In genomic region chr3:121163271-121163819, GRCm38 (mm10) we compare ENCODE assay signal across 10 mouse cellular contexts. TPM values are rescaled to one million over a fixed set of nuclear protein-coding genes. Genes with fewer than 3 reads are reported as not detected.
DNase-seq lines count a peak whose midpoint lies in the region; ATAC-seq and TF ChIP-seq lines count a peak whose summit lies in the region.
"Had no signal": no experiment of that assay in that cellular context is flagged by ENCODE, and none has a peak within 500 bp of the region (broad histone marks: within the 10 kb centered on the region; RNA-seq: fewer than 3 reads in every experiment).

No protein-coding gene starts in this region.

- ATAC-seq in intestine, embryonic 14.5 days (replicated peaks; ENCODE audit: low FRiP score, low TSS enrichment, low read depth) = no peak
- no peak for ATAC-seq in intestine, embryonic 16.5 days
- ATAC-seq in common myeloid progenitor, adult 5-6 weeks (replicated peaks; ENCODE audit: low read depth, poor library complexity, severe bottlenecking) = peak; percentile 83
- no peak for ATAC-seq in limb, embryonic 14.5 days (ENCODE audit: low FRiP score, low read depth)
- peak; percentile 35; the same call in 1 of the 2 replicates for ATAC-seq in neural tube, embryonic 11.5 days (ENCODE audit: insufficient read depth, low FRiP score, low TSS enrichment)

- 47% methylated on average over 7 of the region's 7 CpGs for WGBS in intestine, embryonic 14.5 days
- 47% methylated on average over 7 of the region's 7 CpGs for WGBS in intestine, embryonic 16.5 days
- 41% methylated on average over 7 of the region's 7 CpGs for WGBS in limb, embryonic 14.5 days
- 54% methylated on average over 7 of the region's 7 CpGs for WGBS in neural tube, embryonic 11.5 days

- H3K9me3 ChIP-seq in intestine, embryonic 14.5 days (ENCODE audit: control insufficient read depth, low read length) = no peaks in the 10 kb centered on the region
- H3K9me3 ChIP-seq in intestine, embryonic 16.5 days (ENCODE audit: control insufficient read depth, low read length) = no peaks in the 10 kb centered on the region
- no peaks in the 10 kb centered on the region for H3K9me3 ChIP-seq in limb, embryonic 14.5 days (ENCODE audit: control insufficient read depth, low read length)
- H3K9me3 ChIP-seq in neural tube, embryonic 11.5 days (ENCODE audit: control insufficient read depth, low read length) = no peaks in the 10 kb centered on the region
- H3K9me3 ChIP-seq: embryonic facial prominence, embryonic 13.5 days; lung, embryonic 15.5 days had no signal

- peak; percentile 76 for DNase-seq in intestine, embryonic 14.5 days (ENCODE audit: low spot score)
- DNase-seq in WW6 (ENCODE audit: low read depth, low spot score) = peak; percentile 57
- DNase-seq in heart, postnatal 14 days = peak; percentile 46 to 70
- peak; percentile 35 for DNase-seq in limb, embryonic 14.5 days (ENCODE audit: low spot score)
- peak; percentile 55 for DNase-seq in neural tube, embryonic 11.5 days (ENCODE audit: low spot score)
- peak; percentile 90 for DNase-seq in thymus, postnatal 14 days

- intact Hi-C loops in heart, postnatal 14 days (cut with DNase I) = no loop called here

- H3K27ac ChIP-seq in intestine, embryonic 14.5 days (ENCODE audit: low read depth) = no peak overlapping the region
- H3K27ac ChIP-seq in intestine, embryonic 16.5 days (ENCODE audit: low read length) = no peak overlapping the region
- no peak overlapping the region for H3K27ac ChIP-seq in limb, embryonic 14.5 days (replicated peaks; ENCODE audit: low read depth, low read length)
- no peak overlapping the region for H3K27ac ChIP-seq in neural tube, embryonic 11.5 days (ENCODE audit: low read depth, low read length)
- H3K27ac ChIP-seq: embryonic facial prominence, embryonic 13.5 days; lung, embryonic 15.5 days had no signal

- H3K36me3 ChIP-seq in intestine, embryonic 14.5 days (ENCODE audit: control insufficient read depth, insufficient read depth, low read length) = no peaks in the 10 kb centered on the region
- no peaks in the 10 kb centered on the region for H3K36me3 ChIP-seq in intestine, embryonic 16.5 days (ENCODE audit: control insufficient read depth, insufficient read depth, low read length)
- H3K36me3 ChIP-seq in limb, embryonic 14.5 days (ENCODE audit: control insufficient read depth, insufficient read depth, low read length) = no peaks in the 10 kb centered on the region
- no peaks in the 10 kb centered on the region for H3K36me3 ChIP-seq in neural tube, embryonic 11.5 days (ENCODE audit: control insufficient read depth, insufficient read depth, low read length)
- H3K36me3 ChIP-seq: embryonic facial prominence, embryonic 13.5 days; lung, embryonic 15.5 days had no signal

- H3K4me1 ChIP-seq in intestine, embryonic 14.5 days (replicated peaks; ENCODE audit: control insufficient read depth, insufficient read depth, low read length) = no peaks in the 10 kb centered on the region
- H3K4me1 ChIP-seq in intestine, embryonic 16.5 days (ENCODE audit: control insufficient read depth, insufficient read depth, low read length) = no peaks in the 10 kb centered on the region
- no peaks in the 10 kb centered on the region for H3K4me1 ChIP-seq in limb, embryonic 14.5 days (ENCODE audit: control insufficient read depth, insufficient read depth, low read length)
- H3K4me1 ChIP-seq in neural tube, embryonic 11.5 days (ENCODE audit: control insufficient read depth, insufficient read depth, low read length) = no peaks in the 10 kb centered on the region

- no peaks in the 10 kb centered on the region for H3K27me3 ChIP-seq in intestine, embryonic 14.5 days (replicated peaks; ENCODE audit: control insufficient read depth, insufficient read depth, low read length)
- H3K27me3 ChIP-seq in intestine, embryonic 16.5 days (replicated peaks; ENCODE audit: control insufficient read depth, insufficient read depth, low read length) = no peaks in the 10 kb centered on the region
- H3K27me3 ChIP-seq in limb, embryonic 14.5 days (ENCODE audit: control insufficient read depth, insufficient read depth, low read length) = no peaks in the 10 kb centered on the region
- no peaks in the 10 kb centered on the region for H3K27me3 ChIP-seq in neural tube, embryonic 11.5 days (ENCODE audit: control insufficient read depth, insufficient read depth, low read length)
- H3K27me3 ChIP-seq: embryonic facial prominence, embryonic 13.5 days; lung, embryonic 15.5 days had no signal

- H3K4me2 ChIP-seq in intestine, embryonic 14.5 days (ENCODE audit: low read length) = no peak overlapping the region
- no peak overlapping the region for H3K4me2 ChIP-seq in intestine, embryonic 16.5 days (ENCODE audit: low read depth, low read length)
- H3K4me2 ChIP-seq in limb, embryonic 14.5 days (replicated peaks; ENCODE audit: low read depth, low read length, severe bottlenecking) = no peak overlapping the region
- H3K4me2 ChIP-seq in neural tube, embryonic 11.5 days (ENCODE audit: low read depth) = no peak overlapping the region
- H3K4me2 ChIP-seq: embryonic facial prominence, embryonic 13.5 days; lung, embryonic 15.5 days had no signal

- no peak overlapping the region for H3K4me3 ChIP-seq in intestine, embryonic 14.5 days (ENCODE audit: low read depth, low read length)
- H3K4me3 ChIP-seq in intestine, embryonic 16.5 days (ENCODE audit: low read length) = no peak overlapping the region
- no peak overlapping the region for H3K4me3 ChIP-seq in limb, embryonic 14.5 days (replicated peaks; ENCODE audit: low read length)
- H3K4me3 ChIP-seq in neural tube, embryonic 11.5 days (ENCODE audit: low read depth, low read length) = no peak overlapping the region
- H3K4me3 ChIP-seq: embryonic facial prominence, embryonic 13.5 days; lung, embryonic 15.5 days had no signal

- TF ChIP-seq POLR2A in limb, embryonic 14.5 days (IDR thresholded peaks at IDR 0.05; ENCODE audit: borderline replicate concordance, extremely low read depth, insufficient read depth, insufficient read length) = no peak

- no peak overlapping the region for H3K9ac ChIP-seq in intestine, embryonic 14.5 days (ENCODE audit: low read length)
- H3K9ac ChIP-seq in intestine, embryonic 16.5 days (ENCODE audit: low read depth, low read length) = no peak overlapping the region
- H3K9ac ChIP-seq in limb, embryonic 14.5 days (ENCODE audit: low read depth, low read length, severe bottlenecking) = no peak overlapping the region
- no peak overlapping the region for H3K9ac ChIP-seq in neural tube, embryonic 11.5 days (ENCODE audit: low read length)
- H3K9ac ChIP-seq: embryonic facial prominence, embryonic 13.5 days; lung, embryonic 15.5 days had no signal

RNA-seq across cellular contexts. Expression of gene Rwdd3, which starts 8.2 kb away (rescaled TPM):
- polyA plus RNA-seq in intestine, embryonic 14.5 days (2014; fragmentation: Nextera tagmentation; extraction: Ambion mirVana) = 5.4 and 6.6 TPM in 2 replicates
- polyA plus RNA-seq in intestine, embryonic 16.5 days (2015; fragmentation: Nextera tagmentation; extraction: Ambion mirVana) = 4.8 and 5.5 TPM in 2 replicates
- total RNA-seq in common myeloid progenitor, adult 5-6 weeks (2017) = 9.1 and 11.3 TPM in 2 replicates
- 1 to 10 TPM; 1.3 to 1.9 TPM for total RNA-seq in heart, postnatal 14 days (2021)
- polyA plus RNA-seq in limb, embryonic 14.5 days (2012; rRNA removed) = 6.3 and 7.7 TPM in 2 replicates
- polyA plus RNA-seq in limb, embryonic 14.5 days (2014; fragmentation: Nextera tagmentation; extraction: Ambion mirVana) = 7.6 and 8.0 TPM in 2 replicates
- polyA plus RNA-seq in neural tube, embryonic 11.5 days (2014; fragmentation: Nextera tagmentation; extraction: Ambion mirVana) = 2.6 and 4.5 TPM in 2 replicates

Comparison
In these comparisons a context has a peak if more than half of its experiments do, and no peak if none do; other contexts are left out.
1. ATAC-seq: peak in common myeloid progenitor, adult 5-6 weeks (single experiment) and neural tube, embryonic 11.5 days (single experiment); none in intestine, embryonic 14.5 days (single experiment), intestine, embryonic 16.5 days (single experiment) and limb, embryonic 14.5 days (single experiment).
2. DNase-seq: peak in every context shown above with its lines; median percentile 90 in thymus, postnatal 14 days; 76 in intestine, embryonic 14.5 days; 58 in heart, postnatal 14 days; 57 in WW6; 55 in neural tube, embryonic 11.5 days; 35 in limb, embryonic 14.5 days.